Mouse (Mus musculus): ENCODE measurements around the gene Grap. TPM values are rescaled to one million over a fixed set of nuclear protein-coding genes. Genes with fewer than 3 reads are reported as not detected.
"Not testable (repeated sequence)": the region's sequence is repeated elsewhere in the genome, so short reads cannot be mapped to it uniquely, and the experiment has no call there.

The Grap gene
- polyA plus RNA-seq, 1 experiment: 11.8 TPM

GRCm38 (mm10) chr11:61626509-61626908 is 26.6 kb upstream of the Grap start:
- H3K4me3 ChIP-seq (replicated peaks; ENCODE audit: control insufficient read depth, low read depth, low read length): no peak overlapping the region
- no peak overlapping the region for H3K27ac ChIP-seq (ENCODE audit: control insufficient read depth, insufficient read depth, low read depth, low read length, poor library complexity)
- TF ChIP-seq CTCF (IDR thresholded peaks at IDR 0.05; ENCODE audit: control insufficient read depth, insufficient read depth, low read length): no peak
- no peak for TF ChIP-seq POLR2A (IDR thresholded peaks at IDR 0.05; ENCODE audit: borderline replicate concordance, control insufficient read depth, low read depth, low read length)
- H3K4me1 ChIP-seq (ENCODE audit: control insufficient read depth, insufficient read depth, low read length): no peaks in the 10 kb centered on the region
- 89% methylated on average over 1 of the region's 1 CpGs for WGBS

- WGBS: 70% methylated on average over 3 of the region's 3 CpGs
- no peak overlapping the region for H3K4me3 ChIP-seq (replicated peaks; ENCODE audit: control insufficient read depth, low read depth, low read length)
- no peaks in the 10 kb centered on the region for H3K4me1 ChIP-seq (ENCODE audit: control insufficient read depth, insufficient read depth, low read length)
- no peak overlapping the region for H3K27ac ChIP-seq (ENCODE audit: control insufficient read depth, insufficient read depth, low read depth, low read length, poor library complexity)
- peak; percentile 31; the same call in 1 of the 2 replicates for TF ChIP-seq CTCF (IDR thresholded peaks at IDR 0.05; ENCODE audit: control insufficient read depth, insufficient read depth, low read length)
- TF ChIP-seq POLR2A (IDR thresholded peaks at IDR 0.05; ENCODE audit: borderline replicate concordance, control insufficient read depth, low read depth, low read length): no peak
These were observed 23.4 kb upstream of the Grap start for GRCm38 (mm10) chr11:61629621-61630020.

GRCm38 (mm10) chr11:61636309-61636708 is 16.8 kb upstream of the Grap start:
- not testable (repeated sequence) for H3K4me3 ChIP-seq (replicated peaks; ENCODE audit: control insufficient read depth, low read depth, low read length); H3K27ac ChIP-seq (ENCODE audit: control insufficient read depth, insufficient read depth, low read depth, low read length, poor library complexity); H3K4me1 ChIP-seq (ENCODE audit: control insufficient read depth, insufficient read depth, low read length)
- 93% methylated on average over 4 of the region's 4 CpGs for WGBS

- 67% methylated on average over 1 of the region's 1 CpGs for WGBS
- Histone ChIP-seq H3K4me1 (ENCODE audit: control insufficient read depth, insufficient read depth, low read length) (no peaks in the 10 kb centered on the region; the same call in 1 of the 2 replicates), H3K27ac (ENCODE audit: control insufficient read depth, insufficient read depth, low read depth, low read length, poor library complexity) (no peak overlapping the region), H3K4me3 (replicated peaks; ENCODE audit: control insufficient read depth, low read depth, low read length) (no peak overlapping the region)
- TF ChIP-seq CTCF (IDR thresholded peaks at IDR 0.05; ENCODE audit: control insufficient read depth, insufficient read depth, low read length) (no peak), POLR2A (IDR thresholded peaks at IDR 0.05; ENCODE audit: borderline replicate concordance, control insufficient read depth, low read depth, low read length) (no peak)
These were observed 15.7 kb upstream of the Grap start for GRCm38 (mm10) chr11:61637413-61637812.

- no peak for TF ChIP-seq CTCF (IDR thresholded peaks at IDR 0.05; ENCODE audit: control insufficient read depth, insufficient read depth, low read length)
- no peak for TF ChIP-seq POLR2A (IDR thresholded peaks at IDR 0.05; ENCODE audit: borderline replicate concordance, control insufficient read depth, low read depth, low read length)
- H3K4me3 ChIP-seq (replicated peaks; ENCODE audit: control insufficient read depth, low read depth, low read length): no peak overlapping the region
- WGBS: 75% methylated on average over 3 of the region's 3 CpGs
- H3K4me1 ChIP-seq (ENCODE audit: control insufficient read depth, insufficient read depth, low read length): no peaks in the 10 kb centered on the region; the same call in 1 of the 2 replicates
- no peak overlapping the region for H3K27ac ChIP-seq (ENCODE audit: control insufficient read depth, insufficient read depth, low read depth, low read length, poor library complexity)
These were observed 15.2 kb upstream of the Grap start for GRCm38 (mm10) chr11:61637856-61638255.

GRCm38 (mm10) chr11:61638764-61639536 is 14.1 kb upstream of the Grap start:
- no peaks in the 10 kb centered on the region; the same call in 1 of the 2 replicates for H3K4me1 ChIP-seq (ENCODE audit: control insufficient read depth, insufficient read depth, low read length)
- 21% methylated on average over 12 of the region's 12 CpGs for WGBS
- H3K4me3 ChIP-seq (replicated peaks; ENCODE audit: control insufficient read depth, low read depth, low read length): no peak overlapping the region
- H3K27ac ChIP-seq (ENCODE audit: control insufficient read depth, insufficient read depth, low read depth, low read length, poor library complexity): no peak overlapping the region
- TF ChIP-seq POLR2A (IDR thresholded peaks at IDR 0.05; ENCODE audit: borderline replicate concordance, control insufficient read depth, low read depth, low read length) (no peak), CTCF (IDR thresholded peaks at IDR 0.05; ENCODE audit: control insufficient read depth, insufficient read depth, low read length) (no peak)

- no peaks in the 10 kb centered on the region; the same call in 1 of the 2 replicates for H3K4me1 ChIP-seq (ENCODE audit: control insufficient read depth, insufficient read depth, low read length)
- TF ChIP-seq CTCF (IDR thresholded peaks at IDR 0.05; ENCODE audit: control insufficient read depth, insufficient read depth, low read length): no peak
- TF ChIP-seq POLR2A (IDR thresholded peaks at IDR 0.05; ENCODE audit: borderline replicate concordance, control insufficient read depth, low read depth, low read length): no peak
- 78% methylated on average over 6 of the region's 6 CpGs for WGBS
These were observed 13.4 kb upstream of the Grap start for GRCm38 (mm10) chr11:61639601-61640177.

GRCm38 (mm10) chr11:61640585-61640984 is 12.5 kb upstream of the Grap start:
- H3K27ac ChIP-seq (ENCODE audit: control insufficient read depth, insufficient read depth, low read depth, low read length, poor library complexity); H3K4me3 ChIP-seq (replicated peaks; ENCODE audit: control insufficient read depth, low read depth, low read length); H3K4me1 ChIP-seq (ENCODE audit: control insufficient read depth, insufficient read depth, low read length): not testable (repeated sequence)
- 70% methylated on average over 9 of the region's 9 CpGs for WGBS

More at GRCm38 (mm10) chr11:61639601-61640177, 13.4 kb upstream of the Grap start:
- Histone ChIP-seq H3K4me3 (replicated peaks; ENCODE audit: control insufficient read depth, low read depth, low read length) (no peak overlapping the region), H3K27ac (ENCODE audit: control insufficient read depth, insufficient read depth, low read depth, low read length, poor library complexity) (no peak overlapping the region)

Data from bone marrow, adult 2 months (tissue).